Mouse (Mus musculus) liver, embryonic 12.5 days (tissue): Measurements from ENCODE around the gene Mvp. TPM values are rescaled to one million over a fixed set of nuclear protein-coding genes. Genes with fewer than 3 reads are reported as not detected.

Experiments
- ATAC-seq: fragments of 200-750 bp; cut with Nextera tagmentation; 2 replicates; pipeline ENCODE4 v1.8.0; 2017; ENCODE audit warnings: moderate number of reproducible peaks, mild to moderate bottlenecking, moderate library complexity
- H3K27ac ChIP-seq: fragments of 300-500 bp; sonication (generic); 2 replicates; pipeline ENCODE4 v1.5.1; 2016; ENCODE audit warnings: mild to moderate bottlenecking
- H3K27me3 ChIP-seq: fragments of 300-500 bp; sonication (generic); replicated peaks from 2 replicates; pipeline ENCODE4 v1.6.1; 2016; ENCODE audit warnings: mild to moderate bottlenecking, moderate library complexity
- H3K36me3 ChIP-seq: fragments of 300-500 bp; sonication (generic); 2 replicates; pipeline ENCODE4 v1.6.1; 2016; ENCODE audit warnings: mild to moderate bottlenecking, moderate library complexity
- H3K4me1 ChIP-seq: fragments of 300-500 bp; sonication (generic); 2 replicates; pipeline ENCODE4 v1.6.1; 2016
- H3K4me2 ChIP-seq: fragments of 300-500 bp; sonication (generic); 2 replicates; pipeline ENCODE4 v1.6.1; 2016; ENCODE audit warnings: mild to moderate bottlenecking, moderate library complexity
- H3K4me3 ChIP-seq: fragments of 300-500 bp; sonication (generic); 2 replicates; pipeline ENCODE4 v1.5.1; 2016; ENCODE audit warnings: mild to moderate bottlenecking, moderate library complexity
- H3K9ac ChIP-seq: fragments of 300-500 bp; sonication (generic); 2 replicates; pipeline ENCODE4 v1.6.1; 2016; ENCODE audit warnings: mild to moderate bottlenecking, moderate library complexity
- H3K9me3 ChIP-seq: fragments of 300-500 bp; sonication (generic); replicated peaks from 2 replicates; pipeline ENCODE4 v1.6.1; 2016; ENCODE audit warnings: mild to moderate bottlenecking, moderate library complexity
- WGBS: fragments of 180-500 bp; shearing (Covaris S2); methylation state at CpG from one replicate; pipeline ENCODE4 v1.1.7; 2016; ENCODE audit not compliant: insufficient replicate concordance; 5-methylcytosine and 5-hydroxymethylcytosine counted together
- polyA plus RNA-seq: library from polyadenylated mRNA; unstranded; fragments of >200 nt; fragmentation: Nextera tagmentation; extraction: Ambion mirVana; gene quantifications from 2 replicates; pipeline ENCODE4 v1.2.1, GENCODE M21; 2016

Gene Mvp
- polyA plus RNA-seq, result 8.3 and 8.9 TPM in 2 replicates

GRCm38 (mm10) chr7:127014320-127014719 is at the start of gene Mvp:
TSS of gene Mvp (minus strand) at chr7:127014621.
- no peaks in the 10 kb centered on the region for H3K27me3 ChIP-seq
- H3K4me2 ChIP-seq, result peak within 1 kb of the TSS; percentile 93
- H3K9ac ChIP-seq, result peak within 1 kb of the TSS; percentile 85
- H3K36me3 ChIP-seq, result peaks cover 35% of the 10 kb centered on the region
- 28% methylated on average over 11 of the region's 11 CpGs for WGBS
- H3K9me3 ChIP-seq, result no peaks in the 10 kb centered on the region
- H3K4me1 ChIP-seq, result peaks cover 74% of the 10 kb centered on the region
- ATAC-seq, result no peak
- H3K4me3 ChIP-seq, result peak within 1 kb of the TSS; percentile 73
- peak within 1 kb of the TSS; percentile 92 for H3K27ac ChIP-seq

- H3K36me3 ChIP-seq, result no peaks in the 10 kb centered on the region
- no peak for ATAC-seq
These were observed 40.7 kb upstream of the Mvp start for GRCm38 (mm10) chr7:127055026-127055585.

DNA sequence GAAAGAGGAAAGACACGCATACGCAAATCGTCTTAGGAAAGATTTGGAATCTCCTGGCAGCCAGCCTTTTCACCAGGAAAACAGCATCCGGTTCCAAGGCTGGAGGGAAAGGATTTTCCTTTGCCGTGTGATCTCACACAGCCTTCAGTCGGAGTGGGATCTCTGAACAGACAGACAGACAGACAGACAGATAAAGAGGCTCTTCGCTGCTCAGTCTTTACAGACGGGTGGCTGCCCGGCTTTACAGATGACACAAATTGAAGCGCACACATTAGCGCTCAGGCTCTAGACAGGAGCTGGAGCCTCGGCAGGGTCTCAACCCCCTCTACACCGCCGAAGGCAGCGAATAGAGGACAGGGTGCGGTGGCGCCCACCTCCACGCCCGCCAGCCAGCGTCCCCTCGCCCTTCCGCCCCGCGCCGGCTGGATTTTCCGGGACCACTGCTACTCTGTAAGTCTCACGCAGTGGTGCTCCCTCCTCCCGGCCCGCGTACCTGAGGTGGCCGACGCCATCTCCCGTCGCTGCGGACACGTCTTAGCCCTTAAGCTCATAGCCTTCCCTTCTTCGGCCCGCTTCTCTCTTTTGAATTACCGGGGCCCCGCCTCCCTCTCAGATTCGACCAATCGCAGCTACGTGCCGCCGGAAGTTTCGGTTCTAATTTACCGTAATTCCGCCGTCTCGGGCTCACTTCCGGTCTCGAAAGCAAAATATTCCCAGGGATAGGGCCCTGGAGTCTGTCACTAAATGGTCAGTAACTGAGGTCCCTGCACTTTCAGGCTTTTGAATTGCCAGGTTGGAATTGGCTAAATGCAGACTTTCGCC is 27.6 kb upstream of the Mvp start, which contains the start of gene Kif22:
Gene Kif22 (minus strand): TSS at position 621 of the 822 bp plus-strand sequence.
- 2% methylated on average over 53 of the region's 53 CpGs for WGBS
- ATAC-seq, result peak; percentile 88
- no peaks in the 10 kb centered on the region for H3K27me3 ChIP-seq
- H3K9me3 ChIP-seq, result no peaks in the 10 kb centered on the region
- peak within 1 kb of the TSS; percentile 76 for H3K4me2 ChIP-seq
- peaks cover 37% of the 10 kb centered on the region for H3K36me3 ChIP-seq
- H3K4me3 ChIP-seq, result peak within 1 kb of the TSS; percentile 91
- peaks cover 42% of the 10 kb centered on the region for H3K4me1 ChIP-seq
- peak within 1 kb of the TSS; percentile 83 for H3K27ac ChIP-seq
- H3K9ac ChIP-seq, result peak within 1 kb of the TSS; percentile 96

More at GRCm38 (mm10) chr7:127055026-127055585, 40.7 kb upstream of the Mvp start:
- 44% methylated on average over 5 of the region's 5 CpGs for WGBS
- H3K27ac ChIP-seq, result no peak overlapping the region
- no peaks in the 10 kb centered on the region for H3K4me1 ChIP-seq
- no peak overlapping the region for H3K4me3 ChIP-seq
- H3K9me3 ChIP-seq, result no peaks in the 10 kb centered on the region
- peaks cover 70% of the 10 kb centered on the region for H3K27me3 ChIP-seq
- no peak overlapping the region for H3K4me2 ChIP-seq
- no peak overlapping the region for H3K9ac ChIP-seq

GRCm38 (mm10) chr7:127031244-127031643 is 16.8 kb upstream of the Mvp start:
- Histone ChIP-seq H3K9me3 (no peaks in the 10 kb centered on the region), H3K4me1 (peaks cover 41% of the 10 kb centered on the region), H3K27ac (peak overlapping the region; percentile 98), H3K27me3 (no peaks in the 10 kb centered on the region), H3K4me3 (no peak overlapping the region), H3K4me2 (no peak overlapping the region), H3K36me3 (peaks cover 87% of the 10 kb centered on the region), H3K9ac (no peak overlapping the region; the same call in 1 of the 2 replicates)
- 40% methylated on average over 1 of the region's 1 CpGs for WGBS
- ATAC-seq, result no peak

DNA sequence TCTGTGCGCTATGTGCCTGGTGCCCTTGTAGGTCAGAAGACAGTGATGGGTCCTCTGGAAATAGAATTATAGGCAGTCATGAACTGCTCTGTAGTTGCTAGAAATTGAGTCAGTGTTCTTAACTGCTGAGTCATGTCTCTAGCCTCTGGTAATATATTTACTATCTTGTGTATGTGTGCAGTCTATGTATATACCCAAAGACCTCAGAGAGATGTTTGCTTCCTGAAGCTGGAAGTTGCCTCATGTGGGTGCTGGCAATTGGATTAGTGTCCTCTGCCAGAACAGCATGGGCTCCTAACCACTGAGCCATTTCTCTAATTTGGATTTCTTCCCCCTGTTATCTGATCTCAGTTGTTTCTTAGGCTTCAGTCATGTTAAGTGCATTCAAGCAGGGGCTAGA is 15.8 kb upstream of the Mvp start:
- Histone ChIP-seq H3K9ac (peak overlapping the region; percentile 25; the same call in 1 of the 2 replicates), H3K27me3 (no peaks in the 10 kb centered on the region), H3K27ac (peak overlapping the region; percentile 98), H3K4me1 (peaks cover 45% of the 10 kb centered on the region), H3K9me3 (no peaks in the 10 kb centered on the region), H3K36me3 (peaks cover 81% of the 10 kb centered on the region), H3K4me2 (no peak overlapping the region), H3K4me3 (no peak overlapping the region)
- WGBS, result 95% methylated on average over 1 of the region's 1 CpGs
- no peak for ATAC-seq

GRCm38 (mm10) chr7:127027885-127028284 is 13.5 kb upstream of the Mvp start:
- WGBS, result 63% methylated on average over 8 of the region's 8 CpGs
- no peak for ATAC-seq
- peak overlapping the region; percentile 71 for H3K9ac ChIP-seq
- no peaks in the 10 kb centered on the region for H3K9me3 ChIP-seq
- H3K4me2 ChIP-seq, result peak overlapping the region; percentile 98
- no peaks in the 10 kb centered on the region for H3K27me3 ChIP-seq
- H3K4me3 ChIP-seq, result peak overlapping the region; percentile 90
- H3K4me1 ChIP-seq, result peaks cover 68% of the 10 kb centered on the region
- H3K27ac ChIP-seq, result peak overlapping the region; percentile 98
- peaks cover 81% of the 10 kb centered on the region for H3K36me3 ChIP-seq

- Histone ChIP-seq H3K4me1 (peaks cover 75% of the 10 kb centered on the region), H3K36me3 (peaks cover 81% of the 10 kb centered on the region), H3K9me3 (no peaks in the 10 kb centered on the region), H3K27ac (peak within 1 kb of the TSS; percentile 98), H3K27me3 (no peaks in the 10 kb centered on the region), H3K4me3 (peak within 1 kb of the TSS; percentile 90), H3K9ac (peak within 1 kb of the TSS; percentile 100), H3K4me2 (peak within 1 kb of the TSS; percentile 98)
- WGBS, result under 1% methylated on average over 59 of the region's 63 CpGs
- ATAC-seq, result peak; percentile 79
These were observed 12.7 kb upstream of the Mvp start, which contains the start of gene Maz for GRCm38 (mm10) chr7:127026984-127027726. TSS of gene Maz (minus strand) at chr7:127027037.

- peaks cover 75% of the 10 kb centered on the region for H3K4me1 ChIP-seq
- peak overlapping the region; percentile 98 for H3K4me2 ChIP-seq
- peak overlapping the region; percentile 90 for H3K4me3 ChIP-seq
- 3% methylated on average over 12 of the region's 48 CpGs for WGBS
- ATAC-seq, result no peak; the same call in 1 of the 2 replicates
- peak overlapping the region; percentile 98 for H3K27ac ChIP-seq
- H3K36me3 ChIP-seq, result peaks cover 79% of the 10 kb centered on the region
- H3K27me3 ChIP-seq, result no peaks in the 10 kb centered on the region
- no peaks in the 10 kb centered on the region for H3K9me3 ChIP-seq
- H3K9ac ChIP-seq, result peak overlapping the region; percentile 100
These were observed 12.2 kb upstream of the Mvp start for GRCm38 (mm10) chr7:127026616-127026983.

GRCm38 (mm10) chr7:127026161-127026600 is 11.8 kb upstream of the Mvp start:
- peak overlapping the region; percentile 90 for H3K4me3 ChIP-seq
- no peaks in the 10 kb centered on the region for H3K27me3 ChIP-seq
- peaks cover 75% of the 10 kb centered on the region for H3K36me3 ChIP-seq
- peak; percentile 48 for ATAC-seq
- H3K9ac ChIP-seq, result peak overlapping the region; percentile 100
- H3K9me3 ChIP-seq, result no peaks in the 10 kb centered on the region
- peak overlapping the region; percentile 98 for H3K27ac ChIP-seq
- peaks cover 75% of the 10 kb centered on the region for H3K4me1 ChIP-seq
- 0% methylated on average over 15 of the region's 48 CpGs for WGBS
- H3K4me2 ChIP-seq, result peak overlapping the region; percentile 98

DNA sequence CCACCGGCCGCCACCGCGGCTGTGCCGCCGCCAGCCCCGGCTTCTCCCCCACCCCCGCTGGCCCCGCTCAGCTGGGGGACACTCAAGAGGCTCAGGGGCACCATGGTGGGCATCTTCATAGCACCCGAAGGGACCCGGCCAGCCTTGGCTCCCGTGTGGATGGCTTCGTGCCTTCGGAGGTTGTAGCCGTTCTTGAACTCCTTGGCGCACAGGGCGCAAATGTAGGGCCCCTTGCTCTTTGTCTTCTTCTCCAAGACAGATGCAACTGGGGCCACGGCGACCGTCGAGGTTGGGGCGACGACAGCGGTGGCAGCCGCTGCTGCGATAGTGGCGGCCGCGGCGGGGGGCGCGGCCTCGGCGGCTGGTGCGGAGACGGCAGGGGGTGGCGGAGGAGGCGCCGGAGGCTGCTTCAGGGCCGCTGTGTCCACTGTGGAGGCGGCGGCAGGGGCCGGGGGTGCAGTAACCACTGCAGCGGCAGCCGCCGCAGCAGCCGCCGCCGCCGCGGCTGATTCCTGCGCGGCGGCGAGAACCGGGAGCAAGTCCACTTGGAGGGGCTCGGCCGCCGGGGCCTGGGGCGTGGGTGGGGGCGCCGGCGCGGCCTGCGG is 11.2 kb upstream of the Mvp start:
- H3K27ac ChIP-seq, result peak overlapping the region; percentile 98
- H3K4me1 ChIP-seq, result peaks cover 75% of the 10 kb centered on the region
- H3K27me3 ChIP-seq, result no peaks in the 10 kb centered on the region
- peak overlapping the region; percentile 90 for H3K4me3 ChIP-seq
- peak overlapping the region; percentile 98 for H3K4me2 ChIP-seq
- under 1% methylated on average over 53 of the region's 65 CpGs for WGBS
- peaks cover 69% of the 10 kb centered on the region for H3K36me3 ChIP-seq
- peak overlapping the region; percentile 100 for H3K9ac ChIP-seq
- H3K9me3 ChIP-seq, result no peaks in the 10 kb centered on the region
- no peak for ATAC-seq
